Mouse (Mus musculus) spleen, adult 2 months (tissue): Measurements from ENCODE around the gene Htr5b.

Experiments used
- CTCF ChIP-seq: fragments of 200-500 bp; IDR thresholded peaks from 2 replicates; pipeline ENCODE4 v1.5.1; 2011; ENCODE audit warnings: mild to moderate bottlenecking, inconsistent platforms; ENCODE audit not compliant: insufficient read depth, insufficient read length, insufficient replicate concordance; ENCODE audit errors: extremely low read depth
- POLR2A ChIP-seq: fragments of 200-500 bp; IDR thresholded peaks from 2 replicates; pipeline ENCODE4 v1.6.1; 2011; ENCODE audit warnings: low read depth, low read length, inconsistent platforms

GRCm38 (mm10) chr1:121511966-121512365 lies 16.3 kb downstream of the Htr5b start:
- TF ChIP-seq CTCF (no peak), POLR2A (no peak)
